Mouse (Mus musculus) ES-Bruce4 (cell line): Measurements from ENCODE around the gene Ctsd.

Experiments
- CTCF ChIP-seq: IDR thresholded peaks from one replicate; pipeline ENCODE4 v1.8.1; 2011; ENCODE audit warnings: low read depth, low read length
- POLR2A ChIP-seq: IDR thresholded peaks from one replicate; pipeline ENCODE4 v1.8.1; 2011; ENCODE audit warnings: low read length; ENCODE audit not compliant: insufficient read depth

GRCm38 (mm10) chr7:142396611-142397010 lies 8.8 kb upstream of the Ctsd start:
- TF ChIP-seq CTCF (no peak), POLR2A (no peak)
